In genomic region chr9:50884093-50884492, GRCm38 (mm10) we compare ENCODE assay signal across 10 mouse cellular contexts. TPM values are rescaled to one million over a fixed set of nuclear protein-coding genes. Genes with fewer than 3 reads are reported as not detected.
DNase-seq lines count a peak whose midpoint lies in the region; TF ChIP-seq lines count a peak whose summit lies in the region.
"Had no signal": no experiment of that assay in that cellular context is flagged by ENCODE, and none has a peak within 500 bp of the region (broad histone marks: within the 10 kb centered on the region; RNA-seq: fewer than 3 reads in every experiment).

No protein-coding gene starts in this region.

- no peak for TF ChIP-seq CTCF in layer of hippocampus, adult 2 months (conservative IDR thresholded peaks at IDR 0.05)

- intact Hi-C loops in heart, postnatal 36 days (cut with DNase I): no loop called here

- peak; percentile 61 to 69 for DNase-seq in frontal cortex, adult 2 months (ENCODE audit: extremely low spot score in 1 of 2, low spot score in 1 of 2)
- no peak for DNase-seq in frontal cortex, postnatal 10 days (ENCODE audit: low spot score in 2 of 2)
- DNase-seq in layer of hippocampus, adult 2 months (ENCODE audit: low spot score in 2 of 2): peak in 1 of 2 experiments; percentile 22
- no peak for DNase-seq in layer of hippocampus, adult 11-12 months (ENCODE audit: low spot score)
- DNase-seq in MN1 (ENCODE audit: low spot score): peak; percentile 49
- DNase-seq in heart, postnatal 36 days: peak; percentile 28 to 37
- DNase-seq in spleen, postnatal 14 days (ENCODE audit: low spot score in 2 of 2): no peak
- no peak for DNase-seq in spleen, postnatal 36 days (ENCODE audit: low spot score in 2 of 2)
- DNase-seq: thymus, adult 18-20 months had no signal

- H3K4me3 ChIP-seq in layer of hippocampus, adult 2 months: no peak overlapping the region
- H3K4me3 ChIP-seq: myocyte had no signal

- H3K27ac ChIP-seq in layer of hippocampus, adult 2 months: peak overlapping the region; percentile 87

RNA-seq across cellular contexts. Expression of gene Ppp2r1b, which starts 39.0 kb away (rescaled TPM):
- 14.0 and 16.8 TPM in 2 replicates for polyA plus RNA-seq in frontal cortex, adult 2 months (2012; rRNA removed)
- total RNA-seq in layer of hippocampus, adult 2 months (2021): 10 to 100 TPM; 14.9 to 18.1 TPM
- 10 to 100 TPM; 11.4 to 12.5 TPM for total RNA-seq in heart, postnatal 36 days (2021)

Comparison
In these comparisons a context has a peak if more than half of its experiments do, and no peak if none do; other contexts are left out.
1. DNase-seq: peak in frontal cortex, adult 2 months (2 of 2), MN1 (single experiment) and heart, postnatal 36 days (2 of 2); none in frontal cortex, postnatal 10 days (0 of 2), layer of hippocampus, adult 11-12 months (single experiment), spleen, postnatal 14 days (0 of 2) and spleen, postnatal 36 days (0 of 2).